Mouse (Mus musculus) kidney, postnatal 0 days (tissue): Measurements from ENCODE around the gene Klhl29. TPM values are rescaled to one million over a fixed set of nuclear protein-coding genes. Genes with fewer than 3 reads are reported as not detected.

Source experiments
- ATAC-seq: fragments of 200-750 bp; cut with Nextera tagmentation; replicated peaks from 2 replicates; pipeline ENCODE4 v1.8.0; 2017; ENCODE audit warnings: low read depth, moderate number of reproducible peaks, moderate TSS enrichment, moderate library complexity; ENCODE audit not compliant: low FRiP score
- DNase-seq: peaks from one replicate; pipeline ENCODE4 v3.0.0-alpha.2; 2016; ENCODE audit warnings: low spot score
- H3K27ac ChIP-seq: fragments of 300-500 bp; sonication (generic); 2 replicates; pipeline ENCODE4 v1.5.1; 2014; ENCODE audit warnings: mild to moderate bottlenecking
- H3K27me3 ChIP-seq: fragments of 300-500 bp; sonication (generic); 2 replicates; pipeline ENCODE4 v1.6.1; 2014; ENCODE audit warnings: low read length, mixed read lengths; ENCODE audit not compliant: insufficient read depth
- H3K36me3 ChIP-seq: fragments of 300-500 bp; sonication (generic); 2 replicates; pipeline ENCODE4 v1.6.1; 2014; ENCODE audit warnings: low read length, mixed read lengths; ENCODE audit not compliant: insufficient read depth
- H3K4me1 ChIP-seq: fragments of 300-500 bp; sonication (generic); replicated peaks from 2 replicates; pipeline ENCODE4 v1.6.1; 2014; ENCODE audit warnings: antibody characterized with exemption, low read length, mixed read lengths; ENCODE audit not compliant: insufficient read depth
- H3K4me2 ChIP-seq: fragments of 300-500 bp; sonication (generic); 2 replicates; pipeline ENCODE4 v1.6.1; 2014; ENCODE audit warnings: mild to moderate bottlenecking, low read length, moderate library complexity, mixed read lengths
- H3K4me3 ChIP-seq: fragments of 300-500 bp; sonication (generic); replicated peaks from 2 replicates; pipeline ENCODE4 v1.5.1; 2014; ENCODE audit warnings: low read depth, low read length
- H3K9ac ChIP-seq: fragments of 300-500 bp; sonication (generic); 2 replicates; pipeline ENCODE4 v1.6.1; 2014; ENCODE audit warnings: low read depth, low read length
- H3K9me3 ChIP-seq: fragments of 300-500 bp; sonication (generic); replicated peaks from 2 replicates; pipeline ENCODE4 v1.6.1; 2016; ENCODE audit warnings: low read length, inconsistent platforms, mixed read lengths
- CTCF ChIP-seq: IDR thresholded peaks from 2 replicates; pipeline ENCODE4 v1.5.1; 2016; ENCODE audit warnings: antibody characterized with exemption, low read depth, mild to moderate bottlenecking, moderate library complexity
- WGBS: fragments of 180-500 bp; shearing (Covaris S2); extraction: QIAGEN DNeasy Blood & Tissue Kit; methylation state at CpG from one replicate; pipeline ENCODE4 v1.1.7; 2014; 5-methylcytosine and 5-hydroxymethylcytosine counted together
- polyA plus RNA-seq: library from polyadenylated mRNA; unstranded; fragments of >200 nt; fragmentation: Nextera tagmentation; extraction: Ambion mirVana; gene quantifications from 2 replicates; pipeline ENCODE4 v1.2.1, GENCODE M21; 2015

Klhl29 gene
- polyA plus RNA-seq, 1 experiment from 2014 or later: 0.30 TPM

DNA sequence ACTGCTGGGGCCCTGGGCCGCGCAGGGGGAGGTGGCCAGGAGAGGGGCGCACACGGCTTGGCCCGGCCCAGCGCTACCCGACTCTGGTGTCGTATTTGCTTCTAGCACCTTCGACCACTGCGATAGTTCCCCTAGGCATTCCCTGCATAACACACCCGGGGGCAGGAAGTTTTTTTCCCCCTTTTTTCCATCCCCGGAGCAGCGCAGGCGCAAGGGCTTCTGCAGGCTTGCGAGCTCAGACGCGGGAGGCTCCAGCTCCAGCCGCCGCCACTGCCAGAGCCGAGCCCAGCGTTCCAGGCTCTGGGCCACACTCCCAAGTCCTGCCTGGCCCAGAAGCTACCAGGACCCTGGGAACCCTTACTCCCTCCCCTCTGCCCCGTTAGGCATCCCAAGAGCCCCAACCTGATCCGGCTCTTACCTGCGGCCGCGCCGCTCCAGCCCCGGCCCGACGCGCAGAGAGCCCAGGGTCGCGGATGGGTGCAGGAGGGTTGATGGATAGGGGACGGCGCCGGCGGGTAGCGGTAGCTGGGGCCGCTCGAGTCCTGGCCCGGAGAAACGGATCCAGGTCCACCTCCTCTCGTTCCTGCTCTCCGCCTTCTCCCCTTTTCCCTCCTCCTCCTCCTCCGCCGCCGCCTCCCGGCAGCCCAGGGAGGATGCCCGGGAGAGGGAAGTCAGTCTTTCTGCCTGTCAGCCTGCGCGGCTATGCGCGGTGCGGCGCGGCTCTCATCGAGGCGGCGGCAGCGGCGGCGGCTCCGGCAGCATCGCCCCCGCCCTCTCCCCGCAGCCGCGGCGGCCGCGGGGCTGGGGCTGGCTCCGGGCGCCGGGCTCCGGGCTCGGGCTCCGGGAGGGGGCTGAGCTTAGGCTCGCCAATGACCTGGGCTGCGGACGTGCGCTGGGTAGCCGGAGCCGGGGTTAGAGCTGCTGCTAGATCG, 532 bp downstream of the Klhl29 start:
- H3K27me3 ChIP-seq: peaks cover 3% of the 10 kb centered on the region
- WGBS: under 1% methylated on average over 78 of the region's 84 CpGs
- ATAC-seq: peak; percentile 34

DNA sequence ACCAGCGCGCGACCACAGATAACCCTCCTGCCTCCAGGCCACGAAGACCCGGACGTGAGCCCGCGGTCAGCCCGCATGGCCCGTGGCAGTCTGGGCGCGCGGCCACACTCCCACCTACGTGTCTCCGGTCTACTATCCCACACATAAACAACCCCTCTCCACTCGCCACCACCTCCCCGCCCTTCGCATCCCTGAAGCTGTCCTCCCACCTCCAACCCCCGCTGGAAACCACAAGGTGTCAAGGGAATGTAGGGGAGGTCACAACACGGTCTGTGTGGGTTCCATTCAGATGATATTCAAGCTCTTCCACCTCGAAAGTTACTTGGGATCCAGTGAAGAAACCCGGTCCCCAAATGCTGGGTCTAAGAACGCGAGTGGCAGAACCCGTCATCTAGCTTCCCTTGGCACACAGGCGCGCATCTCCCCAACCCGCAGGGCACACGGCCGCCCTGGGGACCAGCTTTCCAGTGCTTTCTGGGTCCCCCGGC, 1.2 kb downstream of the Klhl29 start:
- peak overlapping the region; percentile 77 for H3K4me3 ChIP-seq
- H3K36me3 ChIP-seq: no peaks in the 10 kb centered on the region
- peak overlapping the region; percentile 53 for H3K9ac ChIP-seq
- WGBS: under 1% methylated on average over 31 of the region's 31 CpGs
- peak; percentile 22 for DNase-seq
- ATAC-seq: peak; percentile 6; the same call in 1 of the 2 replicates
- peaks cover 3% of the 10 kb centered on the region for H3K27me3 ChIP-seq
- no peak for TF ChIP-seq CTCF
- peak overlapping the region; percentile 100 for H3K4me2 ChIP-seq
- H3K27ac ChIP-seq: no peak overlapping the region
- H3K4me1 ChIP-seq: peaks cover 19% of the 10 kb centered on the region; the same call in 1 of the 2 replicates
- H3K9me3 ChIP-seq: no peaks in the 10 kb centered on the region

More for the DNA sequence above, 532 bp downstream of the Klhl29 start:
- H3K4me3 ChIP-seq: peak overlapping the region; percentile 77
- TF ChIP-seq CTCF: no peak
- H3K36me3 ChIP-seq: no peaks in the 10 kb centered on the region
- no peak overlapping the region for H3K27ac ChIP-seq
- peak overlapping the region; percentile 53 for H3K9ac ChIP-seq
- peaks cover 19% of the 10 kb centered on the region; the same call in 1 of the 2 replicates for H3K4me1 ChIP-seq
- H3K9me3 ChIP-seq: no peaks in the 10 kb centered on the region
- peak overlapping the region; percentile 100 for H3K4me2 ChIP-seq
- peak; percentile 52 for DNase-seq

DNA sequence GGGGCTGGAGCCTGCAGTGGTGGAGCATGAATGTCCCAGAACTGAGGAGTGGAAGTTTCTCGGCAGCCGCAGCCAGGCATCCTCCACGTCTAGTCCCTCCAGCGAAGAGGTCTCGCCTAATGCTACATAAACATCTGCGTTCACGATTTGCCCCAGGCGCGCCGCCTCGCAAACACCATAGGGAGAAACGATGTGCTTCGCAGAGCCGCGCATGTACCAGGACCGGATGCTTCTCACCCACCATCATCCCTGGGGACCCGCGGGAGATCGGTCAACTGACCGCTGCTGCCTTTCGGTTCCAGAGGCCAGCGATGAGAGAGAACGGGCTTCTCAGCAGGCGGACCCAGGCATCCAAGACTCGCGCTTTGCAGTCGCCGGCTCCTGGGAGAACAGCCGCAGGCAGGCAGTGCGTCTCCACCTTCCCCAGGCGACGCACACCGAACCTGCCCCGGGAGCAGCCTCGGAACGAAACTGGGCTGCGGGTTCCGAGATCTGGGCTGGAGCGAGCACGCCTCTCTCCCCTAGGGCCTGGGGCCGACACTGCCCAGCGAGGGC, 1.8 kb downstream of the Klhl29 start:
- WGBS: 0% methylated on average over 42 of the region's 42 CpGs
- ATAC-seq (no peak), DNase-seq (peak; percentile 35)
- Histone ChIP-seq H3K27me3 (peaks cover 3% of the 10 kb centered on the region), H3K27ac (no peak overlapping the region), H3K9ac (no peak overlapping the region), H3K4me2 (peak overlapping the region; percentile 100), H3K4me3 (peak overlapping the region; percentile 77), H3K9me3 (no peaks in the 10 kb centered on the region), H3K36me3 (no peaks in the 10 kb centered on the region), H3K4me1 (peaks cover 19% of the 10 kb centered on the region; the same call in 1 of the 2 replicates)
- no peak for TF ChIP-seq CTCF

DNA sequence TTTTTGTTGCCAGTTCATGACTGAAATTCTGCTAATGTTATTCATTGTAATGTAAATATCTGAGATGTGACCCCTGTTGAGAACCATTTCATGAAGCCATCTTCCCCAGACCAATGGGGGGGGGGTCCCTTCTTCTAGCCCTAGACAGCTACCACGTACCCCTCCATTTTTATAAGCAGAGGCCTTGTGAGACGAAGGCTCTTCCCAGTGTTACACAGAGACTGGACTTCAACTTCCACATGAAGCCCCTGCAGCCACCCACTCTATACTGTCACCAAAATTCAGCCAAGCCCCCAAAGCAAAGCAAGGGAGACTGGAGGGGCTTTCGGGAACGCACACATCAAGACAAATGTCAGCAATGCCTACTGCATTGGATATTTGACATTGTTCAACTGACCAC, 6.1 kb downstream of the Klhl29 start:
- Histone ChIP-seq H3K9ac (no peak overlapping the region), H3K9me3 (no peaks in the 10 kb centered on the region), H3K4me1 (peaks cover 11% of the 10 kb centered on the region; the same call in 1 of the 2 replicates), H3K4me3 (no peak overlapping the region), H3K27ac (no peak overlapping the region), H3K36me3 (no peaks in the 10 kb centered on the region), H3K27me3 (0 out of 2 replicates have a peak, but pooled peaks cover under 1% of the 10 kb centered on the region), H3K4me2 (no peak overlapping the region)
- ATAC-seq: no peak
- TF ChIP-seq CTCF: no peak
- WGBS: 89% methylated on average over 4 of the region's 4 CpGs
- DNase-seq: no peak

DNA sequence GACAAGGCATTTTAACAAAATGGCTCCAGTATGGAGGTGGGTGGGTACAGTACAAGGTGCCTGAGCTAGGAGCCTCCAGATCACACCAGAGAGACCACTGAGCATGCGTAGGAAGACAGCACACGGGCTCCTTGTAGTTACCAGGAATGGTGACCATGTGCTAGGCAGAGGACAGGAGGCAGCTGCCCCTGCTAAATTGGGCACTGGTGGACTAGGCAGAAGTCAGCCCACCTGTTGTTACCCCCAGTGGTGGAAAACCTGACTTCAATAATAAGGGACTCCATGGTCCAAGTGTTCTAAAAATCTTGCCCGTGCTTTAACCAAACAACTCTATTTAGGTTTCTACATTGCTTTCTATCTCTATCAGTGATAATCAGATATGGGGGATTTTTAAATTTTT, 10.6 kb downstream of the Klhl29 start:
- Histone ChIP-seq H3K9ac (no peak overlapping the region), H3K27me3 (no peaks in the 10 kb centered on the region), H3K9me3 (no peaks in the 10 kb centered on the region), H3K36me3 (no peaks in the 10 kb centered on the region), H3K27ac (no peak overlapping the region), H3K4me2 (no peak overlapping the region), H3K4me1 (no peaks in the 10 kb centered on the region), H3K4me3 (no peak overlapping the region)
- TF ChIP-seq CTCF: no peak
- DNase-seq: no peak
- 95% methylated on average over 3 of the region's 3 CpGs for WGBS
- ATAC-seq: no peak

DNA sequence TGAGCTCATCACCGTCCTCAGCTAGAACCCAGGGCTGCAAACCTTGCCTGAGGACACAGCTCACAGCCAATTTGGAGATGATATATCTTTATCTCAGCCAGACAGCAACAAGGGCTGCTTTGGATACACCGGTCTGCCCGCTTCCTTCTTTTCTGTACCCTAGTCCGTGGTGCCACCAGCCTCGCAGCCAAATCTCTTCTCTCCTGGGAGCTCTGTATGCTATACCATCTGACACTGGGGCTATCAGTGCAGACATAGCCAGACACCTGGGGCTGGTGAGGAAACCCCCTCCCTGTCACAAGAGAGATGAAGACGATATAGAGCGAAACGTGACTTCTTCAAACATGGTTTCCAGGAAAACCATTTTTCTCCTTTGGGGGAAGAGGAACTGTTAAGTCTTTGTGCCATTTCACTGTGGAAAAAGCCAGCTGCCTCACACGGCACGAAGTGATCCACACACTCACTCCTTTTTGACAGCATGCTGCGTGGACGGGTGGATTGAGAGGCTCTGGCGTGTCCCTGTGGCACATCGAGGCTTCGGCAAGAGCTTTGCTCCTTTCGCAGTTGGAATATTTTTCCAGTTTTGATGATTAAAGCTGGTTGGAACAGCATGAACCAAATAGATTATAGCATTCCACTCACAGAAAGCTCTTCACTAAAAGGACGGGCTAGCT, 11.4 kb downstream of the Klhl29 start:
- Histone ChIP-seq H3K36me3 (no peaks in the 10 kb centered on the region), H3K27me3 (no peaks in the 10 kb centered on the region), H3K4me3 (no peak overlapping the region), H3K9me3 (no peaks in the 10 kb centered on the region), H3K27ac (no peak overlapping the region), H3K4me2 (no peak overlapping the region), H3K4me1 (no peaks in the 10 kb centered on the region), H3K9ac (no peak overlapping the region)
- ATAC-seq: no peak
- WGBS: 92% methylated on average over 17 of the region's 17 CpGs
- DNase-seq: no peak
- no peak for TF ChIP-seq CTCF
